Mouse (Mus musculus): ENCODE measurements around the gene Myl10. TPM values are rescaled to one million over a fixed set of nuclear protein-coding genes. Genes with fewer than 3 reads are reported as not detected.
A peak's percentile ranks its signal among the peaks of the same experiment; 100 is the strongest.
"Not testable (repeated sequence)": the region's sequence is repeated elsewhere in the genome, so short reads cannot be mapped to it uniquely, and the experiment has no call there.

Myl10 gene
- not detected for total RNA-seq (2021)
- long read RNA-seq, experiment 1, result 0 reads
- long read RNA-seq, experiment 2, result 0 reads

DNA sequence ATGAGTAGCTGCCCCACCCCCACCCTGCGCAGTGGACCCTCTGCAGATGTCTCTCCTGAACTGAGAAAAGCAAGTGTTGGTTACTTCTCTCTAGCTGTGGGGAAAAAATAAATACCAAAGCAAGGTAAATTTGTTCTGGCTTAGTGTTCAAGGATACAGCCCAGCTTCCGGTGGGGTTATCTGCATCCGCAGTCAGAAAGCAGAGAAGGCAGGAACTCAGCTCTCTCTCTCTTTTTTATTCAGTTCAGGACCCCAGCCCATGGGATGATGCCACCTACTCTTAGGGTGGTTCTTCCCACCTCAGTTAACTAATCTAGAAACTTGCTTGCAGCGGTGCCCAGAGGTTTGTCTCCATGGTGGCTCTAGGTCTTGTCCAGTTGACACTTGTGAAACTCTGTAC, at the start of gene Myl10:
Gene Myl10 (plus strand): TSS at position 363 of the 400 bp plus-strand sequence.
- intact Hi-C loops (cut with DNase I), result no loop called here
- H3K27ac ChIP-seq, result no peak within 1 kb of the TSS
- no peak for TF ChIP-seq CTCF (IDR thresholded peaks at IDR 0.05)

DNA sequence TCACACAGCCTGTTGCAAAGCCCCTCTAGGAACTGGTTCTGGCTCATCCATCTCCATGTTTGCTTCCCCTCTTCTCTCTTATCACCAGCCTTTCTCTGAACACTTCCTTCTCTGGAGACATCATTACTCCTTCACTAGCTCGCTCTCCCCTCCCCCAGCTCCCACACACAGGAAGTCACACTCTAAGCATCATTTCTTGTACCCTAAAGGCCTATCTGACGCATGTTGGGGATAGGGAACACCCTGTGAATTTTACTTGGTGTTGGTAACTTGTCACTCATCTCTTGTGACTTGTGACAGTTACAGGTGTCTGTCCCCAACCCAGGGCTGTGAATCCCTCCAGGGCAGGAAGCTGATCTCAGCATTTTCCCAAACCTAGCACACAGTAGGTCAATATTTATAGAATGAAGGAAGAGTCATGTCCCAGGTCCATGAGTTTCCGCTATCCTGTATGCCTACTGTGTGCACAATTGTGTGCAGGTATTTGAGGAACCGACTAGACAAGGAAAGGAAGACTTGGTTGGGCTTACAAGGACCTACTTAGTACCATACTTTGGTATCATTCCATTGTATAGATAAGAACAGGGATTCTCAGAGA, 46.1 kb upstream of the Myl10 start:
- no peak for DNase-seq (ENCODE audit: extremely low spot score in 1 of 2, low spot score in 2 of 2)
- H3K27ac ChIP-seq, result no peak overlapping the region
- no peak for TF ChIP-seq CTCF (IDR thresholded peaks at IDR 0.05)
- intact Hi-C loops (cut with DNase I), result no loop called here
- H3K4me3 ChIP-seq, result no peak overlapping the region

More for the DNA sequence above, at the start of gene Myl10:
- no peak within 1 kb of the TSS for H3K4me3 ChIP-seq
- DNase-seq (ENCODE audit: extremely low spot score in 1 of 2, low spot score in 2 of 2), result no peak

DNA sequence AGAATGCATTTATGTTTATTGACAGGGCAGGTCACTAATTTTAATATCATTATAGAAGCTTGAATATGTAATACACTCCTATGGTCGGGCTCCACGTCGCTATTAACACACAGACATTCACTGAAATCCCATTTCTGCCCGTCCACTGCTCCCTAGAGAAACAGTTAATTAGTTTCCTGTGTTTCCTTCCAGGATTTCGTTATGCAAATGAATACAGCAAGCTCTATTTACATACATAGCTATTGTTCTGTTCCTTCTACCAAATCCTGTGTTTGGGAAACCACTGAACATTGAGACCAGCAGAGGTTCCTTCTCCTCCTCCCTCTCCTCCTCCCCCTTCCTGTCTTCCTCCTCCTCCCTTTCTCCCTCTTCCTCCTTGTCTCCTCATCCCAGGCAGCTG, 43.9 kb upstream of the Myl10 start:
- no peak for DNase-seq (ENCODE audit: extremely low spot score in 1 of 2, low spot score in 2 of 2)
- no peak overlapping the region for H3K27ac ChIP-seq
- no peak for TF ChIP-seq CTCF (IDR thresholded peaks at IDR 0.05)
- no peak overlapping the region for H3K4me3 ChIP-seq
- intact Hi-C loops (cut with DNase I), result no loop called here

DNA sequence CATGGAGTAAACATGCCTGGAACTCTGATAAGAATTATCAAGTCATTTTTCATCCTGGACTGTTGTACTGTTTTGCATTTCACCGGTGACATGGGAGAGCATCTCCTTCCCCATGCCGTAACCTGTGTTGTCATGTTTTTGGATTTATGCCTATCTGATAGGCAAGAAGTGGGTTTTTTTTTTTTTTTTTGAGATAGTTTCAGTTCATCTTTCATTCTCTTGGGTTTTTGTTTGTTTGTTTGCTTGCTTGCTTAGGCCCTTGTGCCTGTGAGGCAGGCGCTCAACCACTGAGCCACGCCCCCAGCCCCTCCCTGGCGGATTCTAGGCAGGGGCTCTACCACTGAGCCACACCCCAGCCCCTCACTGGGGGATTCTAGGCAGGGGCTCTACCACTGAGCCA, 43.3 kb upstream of the Myl10 start:
- Histone ChIP-seq H3K27ac (no peak overlapping the region), H3K4me3 (no peak overlapping the region)
- intact Hi-C loops (cut with DNase I), result no loop called here
- no peak for DNase-seq (ENCODE audit: extremely low spot score in 1 of 2, low spot score in 2 of 2)
- no peak for TF ChIP-seq CTCF (IDR thresholded peaks at IDR 0.05)

DNA sequence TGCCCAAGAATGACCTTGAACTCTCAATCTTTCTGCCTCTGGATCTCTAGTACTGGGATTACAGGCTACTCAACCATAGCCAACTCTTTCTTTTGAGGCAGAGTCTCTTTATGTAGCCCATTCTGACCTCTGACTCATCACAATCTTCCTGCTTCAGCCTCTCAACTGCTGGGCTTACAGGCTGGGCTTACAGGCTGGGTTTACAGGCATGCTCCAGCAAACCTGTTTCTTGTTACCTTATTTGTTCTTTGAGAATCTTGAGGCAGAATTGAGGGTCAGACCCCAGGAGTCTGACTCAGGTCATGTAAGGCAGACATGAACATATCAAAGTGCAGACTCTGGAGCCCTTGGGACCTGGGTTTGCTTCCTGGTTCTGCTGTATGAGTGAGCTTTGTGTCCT, 38.5 kb upstream of the Myl10 start:
- DNase-seq (ENCODE audit: extremely low spot score in 1 of 2, low spot score in 2 of 2), result no peak
- Histone ChIP-seq H3K27ac (no peak overlapping the region), H3K4me3 (no peak overlapping the region)
- intact Hi-C loops (cut with DNase I), result no loop called here
- TF ChIP-seq CTCF (IDR thresholded peaks at IDR 0.05), result no peak

DNA sequence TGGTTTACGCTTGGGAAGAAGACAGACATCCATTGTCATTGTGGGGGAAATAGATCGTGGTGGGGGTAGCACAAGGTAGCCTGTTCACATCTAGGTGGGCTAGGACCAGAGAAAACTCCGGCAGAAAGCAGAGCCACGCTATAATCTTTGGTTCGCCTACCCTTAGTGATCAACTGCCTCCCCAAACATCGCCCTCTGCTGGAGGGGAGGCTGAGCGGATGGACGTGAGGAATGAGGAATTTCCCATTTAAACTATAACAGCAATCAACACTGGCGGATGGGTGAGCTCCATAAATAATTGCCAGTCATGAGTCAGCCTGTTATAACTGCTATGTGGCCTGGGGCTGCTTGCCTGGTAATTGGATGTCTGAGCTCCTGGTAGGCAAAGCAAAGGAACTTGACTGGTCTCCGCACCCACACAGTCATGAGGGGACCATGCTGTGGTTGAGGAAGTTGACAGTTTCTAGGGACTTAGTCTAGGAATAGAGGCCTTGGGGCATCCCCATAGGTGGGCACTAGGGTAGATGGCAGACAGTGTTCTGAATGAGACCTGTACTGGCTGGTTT, 36.0 kb upstream of the Myl10 start:
- intact Hi-C loops (cut with DNase I), result no loop called here
- no peak overlapping the region for H3K27ac ChIP-seq

DNA sequence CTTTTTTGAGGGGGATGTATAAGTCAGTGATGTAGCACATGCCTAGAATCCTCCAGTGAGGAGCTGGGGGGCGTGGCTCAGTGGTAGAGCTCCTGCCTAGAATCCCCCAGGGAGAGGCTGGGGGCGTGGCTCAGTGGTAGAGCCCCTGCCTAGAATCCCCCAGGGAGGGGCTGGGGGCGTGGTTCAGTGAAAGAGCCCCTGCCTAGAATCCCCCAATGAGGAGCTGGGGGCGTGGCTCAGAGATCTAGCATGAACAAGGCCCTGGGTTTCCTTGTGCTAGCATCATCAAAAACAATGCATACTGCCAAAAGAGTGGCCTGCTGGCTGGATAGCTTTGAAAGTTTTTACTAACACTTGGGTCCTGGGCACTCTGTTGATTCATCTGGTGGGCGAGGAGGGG, 32.2 kb upstream of the Myl10 start:
- H3K27ac ChIP-seq; intact Hi-C loops (cut with DNase I); DNase-seq (ENCODE audit: extremely low spot score in 1 of 2, low spot score in 2 of 2); H3K4me3 ChIP-seq: not testable (repeated sequence)

More for the DNA sequence above, 36.0 kb upstream of the Myl10 start:
- no peak overlapping the region for H3K4me3 ChIP-seq
- DNase-seq (ENCODE audit: extremely low spot score in 1 of 2, low spot score in 2 of 2), result no peak
- peak; percentile 4; the same call in 1 of the 2 replicates for TF ChIP-seq CTCF (IDR thresholded peaks at IDR 0.05)

DNA sequence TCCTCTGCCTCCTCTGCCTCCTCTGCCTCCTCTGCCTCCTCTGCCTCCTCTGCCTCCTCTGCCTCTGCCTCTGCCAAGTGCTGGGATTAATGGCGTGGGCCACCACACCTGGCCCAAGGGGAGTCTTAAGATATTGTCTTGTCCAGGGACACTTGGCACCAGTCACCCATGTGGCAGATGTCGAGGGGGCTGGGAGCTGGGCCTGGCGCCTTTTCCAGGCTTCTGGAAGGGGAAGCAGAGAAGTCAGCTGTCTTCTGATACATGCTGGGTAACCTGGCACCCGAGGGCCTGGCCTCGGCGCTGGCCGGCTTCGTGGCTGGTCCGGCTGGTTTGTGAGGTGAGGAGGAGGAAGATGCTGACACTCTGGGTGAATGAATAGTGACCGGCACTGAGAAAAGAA, 30.7 kb upstream of the Myl10 start:
- H3K4me3 ChIP-seq, result no peak overlapping the region
- no peak overlapping the region for H3K27ac ChIP-seq
- intact Hi-C loops (cut with DNase I), result no loop called here
- no peak for DNase-seq (ENCODE audit: extremely low spot score in 1 of 2, low spot score in 2 of 2)
- TF ChIP-seq CTCF (IDR thresholded peaks at IDR 0.05), result no peak

DNA sequence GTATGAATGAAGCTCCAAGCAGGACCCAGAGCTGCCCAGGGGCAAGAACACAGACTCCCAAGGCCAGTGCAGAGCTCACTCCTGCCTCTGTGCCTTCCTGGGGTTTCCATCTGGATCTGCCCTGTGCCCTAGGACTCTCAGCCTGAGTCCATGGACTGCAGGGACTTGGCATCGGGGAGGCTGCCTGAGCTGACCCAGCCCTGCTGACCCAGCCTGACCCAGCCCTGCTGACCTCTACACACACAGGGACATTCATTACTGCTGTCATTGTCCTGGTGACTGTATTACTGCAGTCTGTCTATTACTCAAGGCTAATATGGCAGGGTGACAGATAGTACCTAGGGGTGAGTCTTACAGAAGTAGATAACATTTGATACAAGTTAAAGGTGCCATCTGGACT, 30.1 kb upstream of the Myl10 start:
- DNase-seq (ENCODE audit: extremely low spot score in 1 of 2, low spot score in 2 of 2), result no peak
- no peak for TF ChIP-seq CTCF (IDR thresholded peaks at IDR 0.05)

DNA sequence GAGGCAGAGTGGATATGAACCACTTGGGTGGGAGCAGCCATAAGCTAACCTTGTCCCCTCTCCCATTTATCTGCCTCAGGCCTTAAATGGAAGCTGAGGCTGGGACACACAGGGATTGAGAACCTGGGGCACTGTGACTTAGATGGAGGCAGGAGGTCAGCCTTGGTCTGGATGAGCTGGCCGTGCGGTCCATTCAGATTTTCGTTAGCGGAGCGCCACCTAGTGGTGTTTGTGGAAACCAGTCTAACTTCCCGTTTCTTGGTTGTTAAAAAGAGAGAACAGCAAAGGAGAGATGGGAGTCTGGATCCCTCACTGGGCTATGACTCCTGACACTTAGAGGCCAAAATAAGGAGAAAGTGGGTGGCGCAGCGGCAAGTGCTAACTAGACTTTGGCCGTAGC, 28.4 kb upstream of the Myl10 start:
- DNase-seq (ENCODE audit: extremely low spot score in 1 of 2, low spot score in 2 of 2), result peak; percentile 68 to 76
- H3K4me3 ChIP-seq, result no peak overlapping the region
- TF ChIP-seq CTCF (IDR thresholded peaks at IDR 0.05), result peak; percentile 88
- H3K27ac ChIP-seq, result no peak overlapping the region
- intact Hi-C loops (cut with DNase I), result loop anchor here (1.0 to 2.0 kb wide), 3 partner anchors 95 to 406 kb away; no protein-coding TSS in a partner anchor

More for the DNA sequence above, 30.1 kb upstream of the Myl10 start:
- intact Hi-C loops (cut with DNase I), result no loop called here
- Histone ChIP-seq H3K27ac (no peak overlapping the region), H3K4me3 (no peak overlapping the region)

DNA sequence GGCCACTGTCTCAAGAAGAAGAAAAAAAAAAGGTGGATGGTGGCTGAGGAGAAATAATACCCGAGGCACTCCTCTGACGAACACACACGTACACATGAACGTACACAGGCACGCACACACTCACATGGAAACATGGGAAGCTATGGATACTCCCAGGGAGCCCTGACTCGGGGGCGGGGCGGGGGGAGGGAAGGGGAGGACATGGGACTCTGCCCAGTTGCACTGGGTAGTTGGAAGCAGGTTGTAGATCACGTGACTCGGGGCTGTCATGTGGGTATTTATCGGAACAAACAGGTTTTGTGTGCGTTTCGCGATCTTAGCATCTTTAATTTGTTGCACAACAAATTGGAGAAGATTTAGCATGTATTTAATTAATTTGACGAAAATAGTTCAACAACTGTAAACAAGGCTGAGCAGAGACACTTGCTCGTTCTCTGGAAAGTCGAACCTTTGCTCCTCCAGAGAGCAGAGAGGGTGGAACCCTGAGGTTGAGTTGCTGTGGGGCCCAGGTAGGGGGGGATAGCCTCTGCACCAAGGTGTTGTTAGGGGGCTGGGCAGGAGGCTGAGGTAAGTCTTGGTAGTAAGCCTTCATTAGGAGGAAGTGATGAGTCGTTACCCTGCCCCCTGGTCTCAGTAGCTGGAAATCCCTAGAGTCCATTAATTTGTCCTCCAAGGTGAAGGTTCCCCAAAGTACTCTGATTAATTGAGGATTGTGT, 16.5 kb upstream of the Myl10 start:
- DNase-seq (ENCODE audit: extremely low spot score in 1 of 2, low spot score in 2 of 2), result no peak
- Histone ChIP-seq H3K4me3 (no peak overlapping the region), H3K27ac (no peak overlapping the region)
- no peak for TF ChIP-seq CTCF (IDR thresholded peaks at IDR 0.05)
- intact Hi-C loops (cut with DNase I), result no loop called here

DNA sequence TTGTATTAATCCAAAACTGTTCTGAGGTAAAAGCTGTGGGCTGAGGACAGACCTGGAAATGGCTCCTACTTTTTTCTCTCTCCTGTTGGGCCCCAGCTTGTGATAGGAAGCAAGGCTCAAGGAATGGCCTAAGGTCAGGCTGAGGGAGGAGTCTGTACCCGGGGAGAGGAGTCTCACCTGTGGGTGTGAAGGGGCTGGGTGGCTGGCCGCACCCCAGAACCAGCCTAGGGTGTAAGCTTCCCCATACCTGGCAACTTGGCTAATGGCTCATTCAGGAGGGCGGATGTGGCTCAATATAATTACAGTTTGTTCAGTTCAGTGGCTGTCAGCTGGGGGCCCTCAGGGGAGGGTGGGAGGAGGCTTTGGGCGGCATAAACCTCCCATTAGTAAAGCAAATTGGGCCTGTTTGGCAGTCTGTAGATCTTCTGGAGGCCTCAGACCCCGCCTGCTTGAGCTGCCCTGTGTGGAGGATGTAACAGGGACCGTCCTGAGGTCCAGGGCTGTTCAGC, 14.1 kb upstream of the Myl10 start:
- Histone ChIP-seq H3K27ac (no peak overlapping the region), H3K4me3 (no peak overlapping the region)
- TF ChIP-seq CTCF (IDR thresholded peaks at IDR 0.05), result no peak
- intact Hi-C loops (cut with DNase I), result no loop called here
- DNase-seq (ENCODE audit: extremely low spot score in 1 of 2, low spot score in 2 of 2), result no peak

All from left cerebral cortex, adult 2 months (tissue).